Mouse (Mus musculus) ES-E14 (cell line): ENCODE results near the gene Esrrg.

Source experiments
- CHD2 ChIP-seq: IDR thresholded peaks from 2 replicates; pipeline ENCODE4 v1.6.1; 2014; ENCODE audit warnings: mild to moderate bottlenecking, low read depth, low read length, inconsistent platforms
- HCFC1 ChIP-seq: IDR thresholded peaks from 2 replicates; pipeline ENCODE4 v1.6.1; 2012; ENCODE audit warnings: low read length, inconsistent platforms, borderline replicate concordance; ENCODE audit not compliant: insufficient read depth
- MAFK ChIP-seq: IDR thresholded peaks from 2 replicates; pipeline ENCODE4 v1.6.1; 2014; ENCODE audit warnings: mild to moderate bottlenecking, low read depth, low read length, inconsistent platforms; ENCODE audit not compliant: insufficient read depth
- ZC3H11A ChIP-seq: IDR thresholded peaks from 2 replicates; pipeline ENCODE4 v1.6.1; 2012; ENCODE audit warnings: low read depth, mild to moderate bottlenecking, inconsistent platforms, low read length, borderline replicate concordance
- ZNF384 ChIP-seq: IDR thresholded peaks from 2 replicates; pipeline ENCODE4 v1.6.1; 2012; ENCODE audit warnings: low read depth, low read length, inconsistent platforms

DNA sequence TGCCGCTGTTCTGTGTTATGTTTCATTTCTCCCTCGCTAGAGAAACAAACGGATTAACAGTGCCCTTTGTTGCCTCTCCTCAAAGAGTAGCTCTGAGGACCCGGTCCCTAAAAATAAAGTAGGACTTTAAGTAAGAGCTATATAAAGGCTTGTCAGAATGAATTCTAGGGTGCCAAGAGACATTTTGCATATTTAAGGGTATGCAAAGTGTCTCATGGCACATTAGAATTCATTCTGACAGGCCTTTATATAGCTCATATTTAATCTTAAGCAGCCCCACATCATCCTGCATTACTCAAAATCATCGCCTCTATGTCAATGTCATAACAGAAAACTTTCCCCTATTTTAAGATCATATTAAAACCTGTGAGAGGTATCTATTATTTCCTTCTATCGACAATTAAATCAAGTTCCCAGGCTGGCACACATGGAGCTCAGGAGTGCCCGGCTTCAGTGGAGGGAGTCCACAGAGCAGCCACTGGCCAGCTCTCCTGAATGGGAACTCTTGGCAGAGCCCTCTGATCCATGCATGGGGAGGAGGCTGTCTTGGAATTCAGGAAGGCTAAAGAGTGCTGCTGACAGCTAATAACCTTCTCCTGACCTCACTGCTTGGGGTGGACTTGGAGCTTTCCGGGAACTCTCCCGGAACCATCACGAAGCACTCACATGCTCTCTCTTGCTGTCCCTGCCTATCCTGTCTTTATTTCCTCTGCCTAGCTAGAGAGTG, 606.5 kb downstream of the Esrrg start:
- TF ChIP-seq HCFC1: no peak
- no peak for TF ChIP-seq CHD2
- no peak for TF ChIP-seq MAFK
- no peak for TF ChIP-seq ZC3H11A
- TF ChIP-seq ZNF384: no peak
